Mouse (Mus musculus) layer of hippocampus, adult 9-11 months (tissue): ENCODE measurements around the gene Ubap2.
A peak's percentile ranks its signal among the peaks of the same experiment; 100 is the strongest.

Experiments used
- DNase-seq: peaks from one replicate; pipeline ENCODE4 v3.0.0; 2022

Ubap2 gene

GRCm38 (mm10) chr4:41259019-41259418 is 15.9 kb downstream of the Ubap2 start:
- no peak for DNase-seq

- no peak for DNase-seq
These were observed 17.2 kb downstream of the Ubap2 start for GRCm38 (mm10) chr4:41257752-41258151.

- peak; percentile 33 for DNase-seq
These were observed 19.3 kb downstream of the Ubap2 start for GRCm38 (mm10) chr4:41255564-41256210.

- no peak for DNase-seq
These were observed 21.2 kb downstream of the Ubap2 start for GRCm38 (mm10) chr4:41253756-41254155.

GRCm38 (mm10) chr4:41245408-41245807 is 29.5 kb downstream of the Ubap2 start:
- no peak for DNase-seq

- DNase-seq, result no peak
These were observed 34.0 kb downstream of the Ubap2 start for GRCm38 (mm10) chr4:41240916-41241315.

GRCm38 (mm10) chr4:41235621-41236020 is 39.3 kb downstream of the Ubap2 start:
- no peak for DNase-seq

- DNase-seq, result peak; percentile 36
These were observed 48.6 kb downstream of the Ubap2 start for GRCm38 (mm10) chr4:41226351-41226750.

- no peak for DNase-seq
These were observed 49.5 kb downstream of the Ubap2 start for GRCm38 (mm10) chr4:41225412-41225811.

GRCm38 (mm10) chr4:41208050-41208449 is 66.9 kb downstream of the Ubap2 start:
- no peak for DNase-seq

- DNase-seq, result no peak
These were observed 69.2 kb downstream of the Ubap2 start for GRCm38 (mm10) chr4:41205751-41206150.

GRCm38 (mm10) chr4:41202135-41202534 is 72.8 kb downstream of the Ubap2 start:
- DNase-seq, result no peak

- no peak for DNase-seq
These were observed 77.9 kb downstream of the Ubap2 start for GRCm38 (mm10) chr4:41196861-41197610.

- DNase-seq, result no peak
These were observed 79.6 kb downstream of the Ubap2 start for GRCm38 (mm10) chr4:41195328-41195727.

GRCm38 (mm10) chr4:41192544-41193512 is 82.1 kb downstream of the Ubap2 start:
- no peak for DNase-seq

- DNase-seq, result peak; percentile 35
These were observed 85.1 kb downstream of the Ubap2 start for GRCm38 (mm10) chr4:41189809-41190208.

- no peak for DNase-seq
These were observed 94.9 kb downstream of the Ubap2 start for GRCm38 (mm10) chr4:41179825-41180725.

GRCm38 (mm10) chr4:41174631-41175030 is 100.3 kb downstream of the Ubap2 start:
- DNase-seq, result no peak

- DNase-seq, result no peak
These were observed 104.0 kb downstream of the Ubap2 start for GRCm38 (mm10) chr4:41170970-41171369.

GRCm38 (mm10) chr4:41165693-41166475 is 109.1 kb downstream of the Ubap2 start:
- DNase-seq, result peak; percentile 78

GRCm38 (mm10) chr4:41164974-41165373 is 110.0 kb downstream of the Ubap2 start:
- DNase-seq, result no peak
